Mouse (Mus musculus) kidney, postnatal 36 days (tissue): ENCODE data around the gene Pold1.

ENCODE experiments used
- DNase-seq, 2 experiments: peaks; one replicate each; pipeline ENCODE4 v3.0.0; 2021 to 2022; ENCODE audit warnings: mixed read lengths in 2 of 2

Gene Pold1

GRCm38 (mm10) chr7:44548497-44549087, at the start of gene Pold1:
Gene Pold1 (minus strand): TSS chr7:44548849.
- peak; percentile 100 for DNase-seq

- no peak for DNase-seq
Measured at GRCm38 (mm10) chr7:44598336-44598735, 49.7 kb upstream of the Pold1 start.

GRCm38 (mm10) chr7:44597666-44598065, 49.0 kb upstream of the Pold1 start:
- DNase-seq, result no peak

- DNase-seq, result no peak
Measured at GRCm38 (mm10) chr7:44596996-44597538, 48.4 kb upstream of the Pold1 start.

- DNase-seq, result no peak
Measured at GRCm38 (mm10) chr7:44596051-44596450, 47.4 kb upstream of the Pold1 start.

GRCm38 (mm10) chr7:44595131-44595561, 46.5 kb upstream of the Pold1 start:
- no peak for DNase-seq

- DNase-seq, result no peak
Measured at GRCm38 (mm10) chr7:44594291-44594690, 45.6 kb upstream of the Pold1 start.

- peak; percentile 81 to 90 for DNase-seq
Measured at GRCm38 (mm10) chr7:44593775-44594174, 45.1 kb upstream of the Pold1 start.

GRCm38 (mm10) chr7:44593051-44593450, 44.4 kb upstream of the Pold1 start:
- no peak for DNase-seq

GRCm38 (mm10) chr7:44591348-44592116, 42.9 kb upstream of the Pold1 start:
- DNase-seq, result peak; percentile 15 to 49

- peak; percentile 95 to 97 for DNase-seq
Measured at GRCm38 (mm10) chr7:44590402-44591347, 42.0 kb upstream of the Pold1 start, which contains the start of gene Kcnc3. Gene Kcnc3 (plus strand): TSS chr7:44590664.

- DNase-seq, result peak; percentile 50 to 53
Measured at GRCm38 (mm10) chr7:44589946-44590345, 41.3 kb upstream of the Pold1 start.

GRCm38 (mm10) chr7:44589149-44589548, 40.5 kb upstream of the Pold1 start:
- DNase-seq, result peak; percentile 94

GRCm38 (mm10) chr7:44588338-44588737, 39.7 kb upstream of the Pold1 start:
- DNase-seq, result no peak

GRCm38 (mm10) chr7:44587676-44588075, 39.0 kb upstream of the Pold1 start:
- no peak for DNase-seq

- DNase-seq, result peak in 1 of 2 experiments; percentile 40
Measured at GRCm38 (mm10) chr7:44586930-44587329, 38.3 kb upstream of the Pold1 start.

GRCm38 (mm10) chr7:44586518-44586917, 37.9 kb upstream of the Pold1 start:
- no peak for DNase-seq

GRCm38 (mm10) chr7:44585606-44586005, 37.0 kb upstream of the Pold1 start:
- DNase-seq, result no peak

GRCm38 (mm10) chr7:44584921-44585320, 36.3 kb upstream of the Pold1 start:
- no peak for DNase-seq

- DNase-seq, result no peak
Measured at GRCm38 (mm10) chr7:44584265-44584804, 35.7 kb upstream of the Pold1 start.

GRCm38 (mm10) chr7:44583146-44583545, 34.5 kb upstream of the Pold1 start:
- DNase-seq, result no peak

- no peak for DNase-seq
Measured at GRCm38 (mm10) chr7:44582709-44583108, 34.1 kb upstream of the Pold1 start.
